Mouse (Mus musculus): Measurements from ENCODE around the gene Ppp1r1c.

Gene Ppp1r1c

DNA sequence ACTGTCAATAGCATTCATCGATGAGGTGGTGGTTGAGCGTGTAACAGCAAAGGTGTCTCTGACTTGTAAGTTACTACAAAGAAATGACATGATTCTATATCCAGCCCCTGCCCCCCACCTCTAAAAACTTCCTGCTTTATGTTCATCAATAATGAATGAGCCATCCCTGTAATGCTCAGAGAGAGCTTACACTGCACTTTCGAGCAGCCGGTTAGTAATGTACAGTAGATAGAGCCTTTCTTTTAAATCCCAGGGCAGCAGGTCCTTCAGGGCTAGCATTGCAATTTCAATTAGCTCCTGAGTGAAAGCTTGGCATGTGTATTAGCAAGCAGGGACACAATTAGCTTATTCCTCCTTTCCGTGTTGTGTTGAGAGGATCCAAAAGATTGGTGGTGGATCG is at the start of gene Ppp1r1c:
Gene Ppp1r1c (plus strand): TSS at position 206 of the 400 bp plus-strand sequence.
- no peak for DNase-seq

GRCm38 (mm10) chr2:79660417-79661185 is 47.0 kb upstream of the Ppp1r1c start:
- DNase-seq: no peak

DNA sequence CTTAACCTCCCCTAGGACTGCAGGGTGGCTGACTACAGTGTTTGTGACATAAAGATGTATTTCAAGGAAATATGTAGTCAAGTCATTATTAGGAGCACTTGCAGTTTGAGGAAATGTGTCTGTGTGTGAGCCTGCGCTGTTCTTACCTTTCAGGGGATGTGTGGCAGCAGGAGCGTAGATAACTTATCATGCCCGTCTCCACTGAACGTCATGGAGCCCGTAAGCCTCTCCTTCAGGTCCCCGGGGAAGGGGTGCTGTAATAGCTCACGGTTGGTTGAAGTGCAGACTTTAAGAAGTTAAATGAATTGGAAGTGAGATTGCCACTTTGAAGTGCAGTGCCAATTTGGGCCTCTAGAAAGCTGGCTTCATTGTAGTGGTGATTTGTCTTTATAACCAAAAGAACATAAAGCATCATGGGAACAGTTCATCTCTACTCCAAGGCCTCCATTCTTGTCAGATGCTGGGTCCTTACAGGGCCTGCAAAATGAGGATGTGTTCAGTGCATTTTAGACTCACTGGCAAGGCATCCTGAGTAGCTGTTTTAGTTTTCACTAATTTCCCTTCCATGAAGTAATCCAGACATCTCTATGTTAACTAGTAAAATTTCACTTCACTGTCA is 46.0 kb upstream of the Ppp1r1c start:
- DNase-seq: no peak

- DNase-seq: no peak
Observed at GRCm38 (mm10) chr2:79664532-79665286, 42.9 kb upstream of the Ppp1r1c start.

GRCm38 (mm10) chr2:79665492-79665891 is 42.1 kb upstream of the Ppp1r1c start:
- DNase-seq: no peak

DNA sequence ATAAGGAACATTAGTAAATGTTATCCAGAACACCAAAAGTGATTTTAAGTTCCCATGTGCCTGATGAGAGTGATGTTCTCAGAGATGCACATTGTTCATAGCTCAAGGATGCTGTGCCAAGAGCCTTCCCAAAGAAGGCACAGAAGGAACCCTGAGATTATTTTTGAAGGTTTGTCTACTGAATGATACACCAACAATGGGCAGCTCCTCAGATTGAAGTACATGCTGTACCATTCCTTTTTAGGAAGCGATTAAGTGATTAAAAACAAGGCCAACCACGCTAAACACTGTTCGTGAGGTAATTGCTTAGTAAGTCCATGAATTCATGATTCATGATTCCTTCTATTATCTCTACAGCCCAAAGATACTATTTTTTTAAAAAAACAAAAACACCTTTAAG is 32.3 kb upstream of the Ppp1r1c start:
- DNase-seq: no peak

GRCm38 (mm10) chr2:79677663-79678257 is 29.8 kb upstream of the Ppp1r1c start:
- DNase-seq: no peak

GRCm38 (mm10) chr2:79681672-79682071 is 25.9 kb upstream of the Ppp1r1c start:
- no peak for DNase-seq

- no peak for DNase-seq
Observed at GRCm38 (mm10) chr2:79683258-79683657, 24.3 kb upstream of the Ppp1r1c start.

DNA sequence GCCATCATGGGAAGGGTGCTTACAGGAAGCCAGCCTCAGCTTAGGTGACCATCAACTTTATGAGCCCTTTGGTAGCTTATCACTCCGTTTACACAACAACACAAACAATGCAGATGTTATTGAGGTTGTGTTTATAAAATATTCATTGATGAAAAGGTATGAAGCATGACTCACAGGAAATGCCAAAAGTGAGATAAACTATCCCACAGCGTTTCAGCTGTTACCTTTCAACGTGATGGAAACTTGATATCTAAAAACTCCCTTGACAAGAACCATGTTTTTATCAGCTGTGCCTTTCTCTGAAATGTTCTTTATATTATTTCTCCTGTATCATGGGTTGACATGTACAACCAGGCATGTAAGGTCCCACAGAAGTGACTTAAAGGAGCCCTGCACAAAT is 16.7 kb upstream of the Ppp1r1c start:
- DNase-seq: no peak

- no peak for DNase-seq
Observed at GRCm38 (mm10) chr2:79695190-79695589, 12.4 kb upstream of the Ppp1r1c start.

GRCm38 (mm10) chr2:79695939-79696338 is 11.6 kb upstream of the Ppp1r1c start:
- DNase-seq: no peak

- DNase-seq: no peak
Observed at GRCm38 (mm10) chr2:79696478-79697230, 10.9 kb upstream of the Ppp1r1c start.

DNA sequence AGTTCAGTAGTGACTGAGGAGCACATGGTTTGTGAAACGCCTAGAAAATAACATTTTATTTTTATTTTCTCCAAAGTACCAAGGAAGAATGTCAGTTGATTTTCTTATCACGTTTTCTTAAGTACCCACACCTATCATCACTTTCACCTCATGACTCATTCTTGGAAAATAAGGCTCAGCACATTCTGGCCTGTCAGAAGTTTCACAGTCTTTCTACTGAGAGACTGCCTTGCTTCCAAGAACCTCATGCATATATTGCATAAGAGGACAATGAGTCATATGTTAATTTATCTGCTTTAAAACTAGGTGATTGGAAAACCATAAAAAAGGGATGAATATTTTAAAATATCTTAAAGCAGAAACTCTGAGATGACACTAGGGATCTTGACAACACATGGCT is 9.4 kb upstream of the Ppp1r1c start:
- DNase-seq: no peak

DNA sequence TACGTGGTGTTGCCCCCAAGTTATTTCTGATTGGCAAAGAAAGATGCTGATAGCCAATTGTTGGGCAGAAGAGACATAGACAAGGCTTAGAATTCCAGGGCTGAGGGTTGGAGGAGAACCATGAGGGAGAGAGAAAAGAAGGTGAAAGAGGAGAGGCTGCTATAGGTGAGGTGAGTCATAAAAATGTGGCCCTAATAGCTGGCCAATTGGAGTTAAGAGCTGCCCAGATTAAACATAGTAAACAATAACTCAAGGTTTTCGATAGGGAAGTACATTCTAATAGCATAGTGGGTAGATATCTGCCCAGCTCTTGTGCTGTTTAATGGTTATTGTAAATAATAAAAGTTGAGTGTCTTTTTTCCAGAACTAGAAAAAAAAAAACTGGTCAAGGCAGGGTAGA is 2.8 kb upstream of the Ppp1r1c start:
- DNase-seq: no peak

DNA sequence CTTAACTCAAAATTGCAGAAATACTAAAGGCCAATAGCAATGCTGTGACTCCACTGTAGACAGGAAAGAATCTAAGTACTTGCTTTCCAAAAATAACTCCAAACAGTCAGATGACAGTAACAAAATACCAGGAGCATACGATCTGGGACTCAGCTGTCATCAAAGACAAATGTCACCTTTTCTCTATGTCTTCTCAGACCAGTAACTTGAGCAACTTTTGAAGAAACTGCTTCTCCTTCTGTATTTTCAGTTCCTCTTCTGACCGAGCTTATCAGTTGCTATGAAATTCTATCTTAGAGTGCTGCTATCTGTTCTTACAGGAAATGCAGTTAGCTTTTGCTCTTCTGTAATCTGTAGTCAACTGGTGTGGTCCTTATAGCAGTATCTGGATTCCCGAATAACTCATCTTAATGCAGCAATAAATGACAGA is 6.1 kb downstream of the Ppp1r1c start:
- DNase-seq: no peak

GRCm38 (mm10) chr2:79714745-79715144 is 7.2 kb downstream of the Ppp1r1c start:
- no peak for DNase-seq

GRCm38 (mm10) chr2:79715925-79716324 is 8.3 kb downstream of the Ppp1r1c start:
- DNase-seq: no peak

DNA sequence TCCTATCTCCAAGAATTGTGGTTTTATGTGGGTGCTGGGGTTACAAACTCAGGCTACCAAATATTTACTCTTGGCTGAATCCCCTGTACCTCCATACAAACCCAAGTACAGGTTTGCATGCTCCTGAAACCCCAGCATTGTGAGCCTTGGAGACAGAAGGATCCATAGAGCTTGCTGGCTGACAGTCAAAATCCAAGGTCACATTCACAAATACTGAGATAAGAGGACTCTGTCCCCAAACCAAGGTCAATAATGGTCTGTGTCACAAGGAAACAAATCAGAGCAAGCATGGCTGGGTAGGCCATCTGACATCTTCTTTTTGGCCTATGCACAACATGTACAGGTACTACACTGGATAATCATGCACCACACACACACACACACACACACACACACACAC is 10.3 kb downstream of the Ppp1r1c start:
- DNase-seq: no peak

GRCm38 (mm10) chr2:79722415-79722814 is 14.8 kb downstream of the Ppp1r1c start:
- DNase-seq: no peak

DNA sequence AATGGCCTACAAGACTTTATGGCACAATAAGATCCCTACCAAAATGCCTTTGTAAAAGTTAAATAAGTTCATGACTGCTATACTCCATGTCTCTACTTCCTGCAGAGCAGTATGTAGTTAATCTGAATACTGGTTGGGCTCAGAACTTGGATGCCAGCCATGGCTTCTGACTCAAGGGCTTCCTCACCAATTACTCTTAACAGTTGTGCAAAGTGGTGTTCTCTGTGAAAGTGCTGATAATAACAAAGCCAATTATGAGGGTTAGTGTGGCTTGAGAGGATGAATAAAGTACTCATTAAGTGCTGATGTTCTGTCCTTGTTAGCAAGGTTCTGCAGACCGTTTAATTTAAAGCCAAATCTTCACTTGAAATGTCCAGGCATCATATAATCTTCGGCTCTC is 31.4 kb downstream of the Ppp1r1c start:
- DNase-seq: no peak

DNA sequence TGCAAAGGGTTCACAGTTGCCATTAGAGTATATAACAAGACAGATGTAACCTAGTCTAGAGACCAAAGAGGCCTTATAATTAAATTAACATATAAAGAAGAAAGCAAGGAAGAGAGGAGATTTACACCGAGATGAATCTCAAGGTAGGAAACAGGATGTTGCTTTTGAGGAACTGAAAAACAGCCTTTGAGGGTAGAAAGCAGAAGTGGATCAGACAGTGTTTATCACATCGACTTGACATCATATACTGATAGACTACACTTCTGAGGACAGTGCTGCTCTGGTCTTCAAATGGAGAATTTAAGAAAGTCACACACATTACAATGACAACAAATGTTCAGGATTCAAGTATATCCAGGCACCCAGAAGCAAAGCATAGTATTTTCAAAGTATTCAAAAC is 34.4 kb downstream of the Ppp1r1c start:
- no peak for DNase-seq

GRCm38 (mm10) chr2:79744164-79744563 is 36.6 kb downstream of the Ppp1r1c start:
- DNase-seq: no peak

Measured in thymus, adult 18-20 months (tissue).